Mouse (Mus musculus) bone marrow macrophage, adult 2 months (primary cell): ENCODE measurements around the gene Bcl7c.

Experiments
- CTCF ChIP-seq: IDR thresholded peaks from 2 replicates; pipeline ENCODE4 v1.5.1; 2012; ENCODE audit warnings: low read depth, mild to moderate bottlenecking, low read length, moderate library complexity
- POLR2A ChIP-seq: IDR thresholded peaks from 2 replicates; pipeline ENCODE4 v1.6.1; 2012; ENCODE audit warnings: mild to moderate bottlenecking, low read depth, low read length, borderline replicate concordance

DNA sequence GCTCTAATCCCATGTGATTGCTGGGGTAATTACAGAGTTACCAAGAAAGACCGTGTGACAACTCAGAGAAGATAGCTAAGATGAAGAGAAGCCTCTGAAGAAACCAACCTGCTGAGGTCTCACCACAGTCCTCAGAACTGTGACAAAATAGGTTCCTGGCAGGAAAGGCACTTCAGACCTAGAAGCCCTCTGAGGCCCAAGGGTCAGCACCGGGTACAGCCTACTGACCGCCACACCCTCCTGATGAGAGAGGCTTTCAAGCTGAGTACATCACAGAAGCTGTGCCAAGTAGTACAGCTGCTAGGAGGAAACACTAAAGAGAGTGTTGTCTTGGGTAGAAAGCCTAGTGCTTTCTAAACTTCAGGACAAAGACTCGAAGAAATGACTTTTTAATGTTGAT lies 36.0 kb downstream of the Bcl7c start:
- TF ChIP-seq CTCF (no peak), POLR2A (no peak)
